Mouse (Mus musculus) hindbrain, embryonic 16.5 days (tissue): ENCODE measurements around the gene Slc38a6. TPM values are rescaled to one million over a fixed set of nuclear protein-coding genes. Genes with fewer than 3 reads are reported as not detected.
A peak's percentile ranks its signal among the peaks of the same experiment; 100 is the strongest.

ENCODE experiments used
- ATAC-seq: fragments of 200-750 bp; cut with Nextera tagmentation; 2 replicates; pipeline ENCODE4 v1.8.0; 2017; ENCODE audit warnings: moderate TSS enrichment, moderate library complexity
- H3K27ac ChIP-seq: fragments of 300-500 bp; sonication (generic); 2 replicates; pipeline ENCODE4 v1.5.1; 2014; ENCODE audit warnings: low read depth, mild to moderate bottlenecking, control low read depth, low read length, moderate library complexity
- H3K27me3 ChIP-seq: fragments of 300-500 bp; sonication (generic); replicated peaks from 2 replicates; pipeline ENCODE4 v1.6.1; 2014; ENCODE audit warnings: low read length; ENCODE audit not compliant: control insufficient read depth, insufficient read depth
- H3K36me3 ChIP-seq: fragments of 300-500 bp; sonication (generic); 2 replicates; pipeline ENCODE4 v1.6.1; 2014; ENCODE audit warnings: mild to moderate bottlenecking, low read length, moderate library complexity, mixed read lengths; ENCODE audit not compliant: control insufficient read depth, insufficient read depth
- H3K4me1 ChIP-seq: fragments of 300-500 bp; sonication (generic); 2 replicates; pipeline ENCODE4 v1.6.1; 2014; ENCODE audit warnings: low read depth, low read length; ENCODE audit not compliant: control insufficient read depth, insufficient read depth
- H3K4me2 ChIP-seq: fragments of 300-500 bp; sonication (generic); 2 replicates; pipeline ENCODE4 v1.6.1; 2014; ENCODE audit warnings: mild to moderate bottlenecking, low read length, control low read depth, moderate library complexity
- H3K4me3 ChIP-seq: fragments of 300-500 bp; sonication (generic); 2 replicates; pipeline ENCODE4 v1.5.1; 2014; ENCODE audit warnings: mild to moderate bottlenecking, low read length, control low read depth, moderate library complexity
- H3K9ac ChIP-seq: fragments of 300-500 bp; sonication (generic); 2 replicates; pipeline ENCODE4 v1.6.1; 2014; ENCODE audit warnings: low read depth, mild to moderate bottlenecking, control low read depth, low read length, moderate library complexity
- H3K9me3 ChIP-seq: fragments of 300-500 bp; sonication (generic); 2 replicates; pipeline ENCODE4 v1.6.1; 2014; ENCODE audit warnings: mild to moderate bottlenecking, low read length, moderate library complexity; ENCODE audit not compliant: control insufficient read depth
- WGBS: fragments of 180-500 bp; shearing (Covaris S2); extraction: QIAGEN DNeasy Blood & Tissue Kit; methylation state at CpG from one replicate; pipeline ENCODE4 v1.1.7; 2014; 5-methylcytosine and 5-hydroxymethylcytosine counted together
- polyA plus RNA-seq: library from polyadenylated mRNA; unstranded; fragments of >200 nt; fragmentation: Nextera tagmentation; extraction: Ambion mirVana; gene quantifications from 2 replicates; pipeline ENCODE4 v1.2.1, GENCODE M21; 2015

Slc38a6 gene
- 8.5 and 11.1 TPM in 2 replicates for polyA plus RNA-seq

DNA sequence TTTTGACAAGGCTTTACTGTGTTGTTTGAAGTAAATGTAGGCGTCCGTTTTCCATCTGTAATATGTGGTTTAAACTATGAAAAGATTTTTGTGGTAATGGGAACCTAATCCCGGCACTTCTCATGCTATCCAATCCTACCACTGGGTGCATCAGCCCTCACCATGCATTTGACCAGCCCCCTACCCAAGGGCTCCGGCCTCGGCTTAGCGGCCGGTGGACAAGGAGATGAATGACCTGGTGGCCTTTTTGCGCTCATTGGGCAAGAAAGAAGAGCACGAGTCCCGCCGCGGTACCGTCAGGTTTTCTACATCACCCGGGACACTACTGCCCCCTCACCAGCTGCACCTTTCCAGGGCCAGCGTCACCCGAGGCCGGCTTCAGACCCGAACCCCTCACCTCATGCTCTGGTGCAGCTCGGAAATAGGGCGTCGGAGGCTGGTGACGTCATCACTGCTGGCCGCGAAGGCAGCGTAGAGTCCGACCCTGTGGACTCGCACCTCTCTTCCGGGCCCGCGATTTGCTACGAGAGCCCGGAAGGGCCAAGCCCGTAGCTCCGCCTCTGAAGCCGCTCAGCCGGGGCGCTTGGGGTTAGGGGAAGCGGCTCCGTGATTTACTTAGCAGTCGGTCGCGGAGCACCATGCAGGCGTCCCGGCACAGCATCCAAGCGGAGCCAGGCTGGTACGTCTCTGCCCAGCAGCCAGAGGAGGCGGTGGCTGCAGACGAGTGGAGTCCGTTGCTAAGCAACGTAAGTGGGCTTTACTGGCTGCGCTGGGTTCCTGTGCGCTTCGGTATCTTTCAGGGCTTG is at the start of gene Slc38a6, which contains the start of gene Trmt5:
Slc38a6 (plus strand) TSS at position 493 of the 806 bp plus-strand sequence.
Trmt5 (minus strand) TSS at position 424 of the 806 bp plus-strand sequence.
- peak; percentile 97 for ATAC-seq
- peaks cover 13% of the 10 kb centered on the region for H3K4me1 ChIP-seq
- under 1% methylated on average over 53 of the region's 53 CpGs for WGBS

GRCm38 (mm10) chr12:73241960-73242359 is 44.6 kb upstream of the Slc38a6 start:
- no peaks in the 10 kb centered on the region; the same call in 1 of the 2 replicates for H3K4me1 ChIP-seq
- H3K4me2 ChIP-seq: no peak overlapping the region
- WGBS: 36% methylated on average over 10 of the region's 10 CpGs
- no peak overlapping the region for H3K9ac ChIP-seq
- no peak overlapping the region for H3K27ac ChIP-seq
- no peaks in the 10 kb centered on the region for H3K36me3 ChIP-seq
- H3K27me3 ChIP-seq: no peaks in the 10 kb centered on the region
- H3K9me3 ChIP-seq: no peaks in the 10 kb centered on the region
- no peak overlapping the region for H3K4me3 ChIP-seq
- peak; percentile 84 for ATAC-seq

More for the DNA sequence above, at the start of gene Slc38a6, which contains the start of gene Trmt5:
- no peaks in the 10 kb centered on the region for H3K27me3 ChIP-seq
- H3K27ac ChIP-seq: peak within 1 kb of the TSS; percentile 83
- no peaks in the 10 kb centered on the region for H3K9me3 ChIP-seq
- H3K9ac ChIP-seq: peak within 1 kb of the TSS; percentile 90
- peak within 1 kb of the TSS; percentile 66 for H3K4me2 ChIP-seq
- peak within 1 kb of the TSS; percentile 87 for H3K4me3 ChIP-seq
- H3K36me3 ChIP-seq: peaks cover 12% of the 10 kb centered on the region

DNA sequence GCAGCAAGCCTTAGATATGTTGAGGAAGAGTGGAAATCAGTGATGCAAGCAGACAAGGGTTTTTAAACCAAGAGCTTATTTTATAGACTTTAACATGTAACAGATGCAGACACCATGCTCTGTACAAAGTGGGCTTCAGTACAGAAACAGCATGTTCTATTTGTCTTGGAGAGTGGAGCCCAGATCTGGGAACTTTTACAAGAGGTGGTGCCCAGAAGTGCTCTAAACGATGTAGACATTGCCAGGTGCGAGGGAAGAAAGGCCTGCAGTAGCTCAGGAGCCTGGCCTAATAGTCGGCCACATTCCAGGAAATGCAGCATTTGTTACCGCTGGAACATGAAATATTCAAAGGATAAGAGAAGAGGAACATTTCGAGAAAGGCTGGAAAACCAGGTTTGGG is 40.9 kb upstream of the Slc38a6 start:
- ATAC-seq: no peak
- WGBS: 77% methylated on average over 5 of the region's 5 CpGs

DNA sequence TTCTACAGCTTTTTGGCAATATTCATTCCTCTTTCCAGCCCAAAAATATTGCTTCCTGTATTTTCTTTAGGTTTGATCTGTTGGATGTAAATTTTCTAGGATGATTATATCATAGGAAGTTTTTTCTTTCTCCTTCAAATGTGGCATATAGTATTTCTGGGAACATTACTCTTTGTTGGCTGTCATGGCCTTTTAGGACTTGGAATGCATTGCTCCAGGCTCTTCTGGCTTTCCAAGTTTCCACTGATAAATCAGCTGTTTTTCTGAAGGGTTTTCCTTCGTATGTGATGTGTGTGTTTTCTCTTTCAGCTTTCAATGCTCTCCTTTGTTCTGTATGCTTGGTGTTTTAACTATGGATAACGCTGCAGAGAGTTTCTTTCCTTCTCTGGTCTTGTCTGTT is 31.6 kb upstream of the Slc38a6 start:
- no peak overlapping the region for H3K9ac ChIP-seq
- no peak overlapping the region for H3K27ac ChIP-seq
- H3K9me3 ChIP-seq: no peaks in the 10 kb centered on the region
- H3K4me1 ChIP-seq: no peaks in the 10 kb centered on the region
- H3K4me2 ChIP-seq: no peak overlapping the region
- WGBS: 65% methylated on average over 2 of the region's 2 CpGs
- H3K4me3 ChIP-seq: no peak overlapping the region
- H3K27me3 ChIP-seq: no peaks in the 10 kb centered on the region
- ATAC-seq: no peak
- H3K36me3 ChIP-seq: no peaks in the 10 kb centered on the region

More for the DNA sequence above, 40.9 kb upstream of the Slc38a6 start:
- Histone ChIP-seq H3K4me2 (no peak overlapping the region), H3K27me3 (no peaks in the 10 kb centered on the region), H3K27ac (no peak overlapping the region), H3K9me3 (no peaks in the 10 kb centered on the region), H3K4me1 (no peaks in the 10 kb centered on the region; the same call in 1 of the 2 replicates), H3K9ac (no peak overlapping the region), H3K4me3 (no peak overlapping the region), H3K36me3 (no peaks in the 10 kb centered on the region)

- Histone ChIP-seq H3K9me3 (no peaks in the 10 kb centered on the region; the same call in 1 of the 2 replicates), H3K27me3 (no peaks in the 10 kb centered on the region), H3K4me2 (no peak overlapping the region), H3K9ac (no peak overlapping the region), H3K27ac (no peak overlapping the region), H3K36me3 (no peaks in the 10 kb centered on the region), H3K4me1 (no peaks in the 10 kb centered on the region), H3K4me3 (no peak overlapping the region)
- no peak for ATAC-seq
- WGBS: 96% methylated on average over 6 of the region's 6 CpGs
Observed at GRCm38 (mm10) chr12:73259269-73259668, 27.3 kb upstream of the Slc38a6 start.

DNA sequence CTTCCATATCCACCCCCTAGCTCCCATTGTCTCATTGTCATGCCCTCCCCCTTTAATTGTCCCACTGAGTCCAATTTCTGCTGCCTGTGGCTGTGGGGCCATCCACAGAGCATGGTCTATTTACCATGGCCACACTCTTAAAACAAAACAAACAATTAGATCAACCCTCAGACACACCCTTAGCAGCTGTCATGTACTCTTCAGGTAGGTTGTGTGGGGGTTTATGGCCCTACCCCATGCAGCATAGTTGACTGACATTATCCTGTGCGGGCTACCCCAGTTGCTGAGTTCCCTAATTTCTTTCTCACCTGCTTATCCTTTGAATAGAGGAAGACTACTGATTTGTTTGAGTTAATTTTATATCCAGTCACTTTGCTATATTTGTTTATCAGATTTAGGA is 26.2 kb upstream of the Slc38a6 start:
- ATAC-seq: no peak
- Histone ChIP-seq H3K9ac (no peak overlapping the region), H3K36me3 (no peaks in the 10 kb centered on the region), H3K4me2 (no peak overlapping the region), H3K27ac (no peak overlapping the region), H3K27me3 (no peaks in the 10 kb centered on the region), H3K4me3 (no peak overlapping the region), H3K4me1 (no peaks in the 10 kb centered on the region), H3K9me3 (no peaks in the 10 kb centered on the region; the same call in 1 of the 2 replicates)
- 96% methylated on average over 1 of the region's 1 CpGs for WGBS

DNA sequence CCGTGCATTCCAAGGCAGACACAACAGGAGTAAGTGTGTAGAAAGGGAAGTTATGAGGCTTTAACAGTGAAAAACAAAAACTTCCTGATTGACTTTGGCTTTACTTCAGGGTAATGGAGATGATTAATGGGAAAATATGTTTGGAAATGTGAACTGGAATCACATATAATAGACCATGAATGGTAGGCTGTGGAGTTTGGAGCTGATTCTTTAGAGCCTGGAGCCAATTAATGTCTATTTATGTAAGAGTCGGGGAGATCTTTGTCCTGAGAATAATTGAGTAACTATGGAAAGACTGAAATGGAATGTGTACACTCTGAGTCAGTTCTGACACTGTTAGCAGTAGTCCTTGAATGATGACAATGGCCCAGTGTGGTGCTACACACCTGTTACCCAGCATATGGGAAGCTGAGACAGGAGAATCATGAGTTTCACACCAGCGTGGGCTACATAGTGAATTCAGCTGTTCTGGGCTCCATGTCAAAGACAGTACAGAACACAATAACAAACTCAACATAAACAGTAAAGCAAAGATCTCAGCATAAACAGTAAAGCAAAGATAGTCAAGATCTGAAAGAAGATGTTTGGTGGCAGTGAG is 21.1 kb upstream of the Slc38a6 start:
- Histone ChIP-seq H3K27ac (no peak overlapping the region), H3K4me1 (no peaks in the 10 kb centered on the region), H3K27me3 (no peaks in the 10 kb centered on the region), H3K4me2 (no peak overlapping the region), H3K4me3 (no peak overlapping the region), H3K9ac (no peak overlapping the region), H3K36me3 (no peaks in the 10 kb centered on the region), H3K9me3 (no peaks in the 10 kb centered on the region; the same call in 1 of the 2 replicates)
- 65% methylated on average over 3 of the region's 3 CpGs for WGBS
- no peak for ATAC-seq

DNA sequence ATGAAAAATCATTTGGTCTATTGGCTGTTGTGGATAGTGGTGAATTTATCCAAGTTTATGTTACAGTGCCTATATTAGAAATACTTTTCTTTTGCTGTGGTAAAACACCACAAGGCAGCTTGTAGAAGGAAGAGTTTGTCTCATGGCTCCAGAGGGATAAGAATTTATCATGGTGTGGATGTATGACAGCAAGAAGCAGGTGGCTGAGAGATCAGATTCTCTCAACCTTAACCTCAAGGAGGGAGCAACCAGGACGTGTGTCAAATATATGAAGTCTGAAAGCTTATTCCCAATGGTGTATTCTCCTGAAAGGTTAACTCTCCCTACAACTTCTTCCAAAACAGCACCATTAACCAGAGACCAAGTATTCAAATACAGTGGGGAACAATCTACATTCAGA is 20.0 kb upstream of the Slc38a6 start:
- ATAC-seq: no peak
- no peaks in the 10 kb centered on the region for H3K27me3 ChIP-seq
- no peaks in the 10 kb centered on the region for H3K4me1 ChIP-seq
- H3K9me3 ChIP-seq: no peaks in the 10 kb centered on the region; the same call in 1 of the 2 replicates
- H3K27ac ChIP-seq: no peak overlapping the region
- 94% methylated on average over 1 of the region's 1 CpGs for WGBS
- no peak overlapping the region for H3K9ac ChIP-seq
- no peak overlapping the region for H3K4me2 ChIP-seq
- H3K4me3 ChIP-seq: no peak overlapping the region
- no peaks in the 10 kb centered on the region for H3K36me3 ChIP-seq

DNA sequence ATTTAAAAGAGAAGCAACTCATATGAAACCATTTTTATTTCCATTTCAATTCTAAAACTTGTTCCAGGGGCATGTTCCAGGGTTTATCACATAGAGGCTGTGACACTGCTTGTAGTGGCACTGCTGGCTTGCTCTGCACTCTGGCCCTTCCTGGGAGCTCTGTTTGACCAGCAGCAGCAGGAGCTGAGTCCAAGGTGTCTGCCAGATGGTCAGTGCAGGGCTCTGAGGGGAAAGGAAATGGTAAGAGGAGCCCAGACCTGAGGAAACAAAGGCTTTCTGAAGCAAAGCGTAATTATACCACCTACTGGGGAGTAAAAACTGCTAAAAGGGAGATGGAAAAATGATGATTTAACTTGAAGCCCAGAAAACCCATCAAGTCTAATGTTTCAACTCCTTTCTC is 18.1 kb upstream of the Slc38a6 start:
- H3K27ac ChIP-seq: no peak overlapping the region
- no peak overlapping the region for H3K9ac ChIP-seq
- H3K4me2 ChIP-seq: no peak overlapping the region
- H3K9me3 ChIP-seq: no peaks in the 10 kb centered on the region
- WGBS: 81% methylated on average over 1 of the region's 1 CpGs
- H3K36me3 ChIP-seq: no peaks in the 10 kb centered on the region
- no peaks in the 10 kb centered on the region for H3K4me1 ChIP-seq
- H3K27me3 ChIP-seq: no peaks in the 10 kb centered on the region
- H3K4me3 ChIP-seq: no peak overlapping the region
- ATAC-seq: no peak
